Mouse (Mus musculus) spleen, adult 2 months (tissue): ENCODE results near the gene Papss1.

ENCODE experiments used
- CTCF ChIP-seq: fragments of 200-500 bp; IDR thresholded peaks from 2 replicates; pipeline ENCODE4 v1.5.1; 2011; ENCODE audit warnings: mild to moderate bottlenecking, inconsistent platforms; ENCODE audit not compliant: insufficient read depth, insufficient read length, insufficient replicate concordance; ENCODE audit errors: extremely low read depth
- POLR2A ChIP-seq: fragments of 200-500 bp; IDR thresholded peaks from 2 replicates; pipeline ENCODE4 v1.6.1; 2011; ENCODE audit warnings: low read depth, low read length, inconsistent platforms

DNA sequence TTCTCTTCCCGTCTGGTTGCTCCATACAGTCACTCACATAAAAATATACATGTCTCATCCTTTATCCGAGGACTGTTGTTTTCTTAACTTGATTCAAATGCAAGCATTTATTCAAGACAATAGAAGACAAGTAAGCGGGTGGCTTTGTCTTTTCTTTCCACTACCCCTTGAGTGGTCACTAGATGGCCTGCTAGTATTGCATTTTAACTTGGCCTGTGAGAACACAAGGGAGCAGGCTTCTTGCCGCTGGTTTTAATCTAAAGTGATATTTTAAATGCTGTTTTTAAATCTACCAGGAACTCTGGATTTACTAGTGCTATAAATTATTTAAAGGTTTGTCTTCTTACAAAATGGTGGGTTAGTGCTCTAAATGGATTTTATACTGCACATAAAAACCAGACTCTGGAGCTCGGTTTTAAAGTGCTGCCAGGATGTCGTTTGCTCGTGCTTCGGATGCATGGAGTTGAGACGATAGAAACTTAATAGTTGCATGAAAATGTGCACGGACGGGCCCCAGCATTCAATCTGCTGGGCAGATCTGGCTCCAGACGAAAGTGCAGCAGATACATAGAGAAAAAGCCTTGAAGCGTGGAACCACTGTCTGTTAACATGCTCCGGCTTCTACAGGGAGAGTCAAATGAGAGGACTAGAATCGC, 28.7 kb downstream of the Papss1 start:
- TF ChIP-seq POLR2A (no peak), CTCF (no peak)
